Mouse (Mus musculus) embryonic facial prominence, embryonic 12.5 days (tissue): Measurements from ENCODE around the gene Zdhhc21. TPM values are rescaled to one million over a fixed set of nuclear protein-coding genes. Genes with fewer than 3 reads are reported as not detected.

ENCODE experiments used
- ATAC-seq: fragments of 200-750 bp; cut with Nextera tagmentation; 2 replicates; pipeline ENCODE4 v1.8.0; 2017; ENCODE audit not compliant: insufficient number of reproducible peaks, insufficient read depth, low FRiP score, low TSS enrichment
- H3K27ac ChIP-seq: fragments of 300-500 bp; sonication (generic); 2 replicates; pipeline ENCODE4 v1.5.1; 2016; ENCODE audit warnings: mild to moderate bottlenecking
- H3K27me3 ChIP-seq: fragments of 300-500 bp; sonication (generic); 2 replicates; pipeline ENCODE4 v1.6.1; 2016; ENCODE audit warnings: mild to moderate bottlenecking, moderate library complexity
- H3K36me3 ChIP-seq: fragments of 300-500 bp; sonication (generic); 2 replicates; pipeline ENCODE4 v1.6.1; 2016; ENCODE audit warnings: mild to moderate bottlenecking
- H3K4me1 ChIP-seq: fragments of 300-500 bp; sonication (generic); 2 replicates; pipeline ENCODE4 v1.6.1; 2016
- H3K4me2 ChIP-seq: fragments of 300-500 bp; sonication (generic); replicated peaks from 2 replicates; pipeline ENCODE4 v1.6.1; 2016; ENCODE audit warnings: mild to moderate bottlenecking, moderate library complexity
- H3K4me3 ChIP-seq: fragments of 300-500 bp; sonication (generic); 2 replicates; pipeline ENCODE4 v1.5.1; 2016; ENCODE audit warnings: mild to moderate bottlenecking
- H3K9ac ChIP-seq: fragments of 300-500 bp; sonication (generic); 2 replicates; pipeline ENCODE4 v1.6.1; 2016; ENCODE audit warnings: mild to moderate bottlenecking, moderate library complexity
- H3K9me3 ChIP-seq: fragments of 300-500 bp; sonication (generic); 2 replicates; pipeline ENCODE4 v1.6.1; 2016; ENCODE audit warnings: mild to moderate bottlenecking, moderate library complexity
- WGBS: fragments of 180-500 bp; shearing (Covaris S2); methylation state at CpG from one replicate; pipeline ENCODE4 v1.1.7; 2016; 5-methylcytosine and 5-hydroxymethylcytosine counted together
- polyA plus RNA-seq: library from polyadenylated mRNA; unstranded; fragments of >200 nt; fragmentation: Nextera tagmentation; extraction: Ambion mirVana; gene quantifications from 2 replicates; pipeline ENCODE4 v1.2.1, GENCODE M21; 2016

The Zdhhc21 gene
- polyA plus RNA-seq: 14.5 and 14.7 TPM in 2 replicates

GRCm38 (mm10) chr4:82859131-82860125 lies at the start of gene Zdhhc21:
TSS of gene Zdhhc21 (minus strand) at chr4:82859958.
- no peaks in the 10 kb centered on the region for H3K27me3 ChIP-seq
- H3K9me3 ChIP-seq: no peaks in the 10 kb centered on the region
- ATAC-seq: peak; percentile 89
- H3K27ac ChIP-seq: peak within 1 kb of the TSS; percentile 74
- H3K4me2 ChIP-seq: peak within 1 kb of the TSS; percentile 69
- H3K4me3 ChIP-seq: peak within 1 kb of the TSS; percentile 72
- H3K36me3 ChIP-seq: no peaks in the 10 kb centered on the region
- H3K4me1 ChIP-seq: peaks cover 4% of the 10 kb centered on the region
- 1% methylated on average over 82 of the region's 82 CpGs for WGBS
- peak within 1 kb of the TSS; percentile 72 for H3K9ac ChIP-seq

- H3K4me3 ChIP-seq: no peak overlapping the region
- H3K9ac ChIP-seq: no peak overlapping the region
- ATAC-seq: no peak
- no peaks in the 10 kb centered on the region for H3K9me3 ChIP-seq
- no peak overlapping the region for H3K4me2 ChIP-seq
- H3K36me3 ChIP-seq: peaks cover 2% of the 10 kb centered on the region
- no peaks in the 10 kb centered on the region for H3K27me3 ChIP-seq
- H3K4me1 ChIP-seq: peaks cover 16% of the 10 kb centered on the region
- WGBS: 90% methylated on average over 10 of the region's 10 CpGs
- H3K27ac ChIP-seq: no peak overlapping the region
Observed at GRCm38 (mm10) chr4:82895227-82895626, 35.5 kb upstream of the Zdhhc21 start.

GRCm38 (mm10) chr4:82892247-82892646 lies 32.5 kb upstream of the Zdhhc21 start:
- ATAC-seq: no peak
- H3K4me2 ChIP-seq: no peak overlapping the region
- H3K9me3 ChIP-seq: no peaks in the 10 kb centered on the region
- H3K36me3 ChIP-seq: no peaks in the 10 kb centered on the region
- no peak overlapping the region for H3K9ac ChIP-seq
- 66% methylated on average over 5 of the region's 5 CpGs for WGBS
- H3K27me3 ChIP-seq: no peaks in the 10 kb centered on the region
- H3K4me1 ChIP-seq: peaks cover 26% of the 10 kb centered on the region
- no peak overlapping the region for H3K4me3 ChIP-seq
- H3K27ac ChIP-seq: peak overlapping the region; percentile 91

GRCm38 (mm10) chr4:82891566-82891965 lies 31.8 kb upstream of the Zdhhc21 start:
- Histone ChIP-seq H3K36me3 (no peaks in the 10 kb centered on the region), H3K4me1 (peaks cover 26% of the 10 kb centered on the region), H3K9me3 (no peaks in the 10 kb centered on the region), H3K4me3 (no peak overlapping the region), H3K9ac (no peak overlapping the region), H3K27me3 (no peaks in the 10 kb centered on the region), H3K4me2 (no peak overlapping the region), H3K27ac (peak overlapping the region; percentile 91)
- ATAC-seq: no peak
- WGBS: 64% methylated on average over 2 of the region's 2 CpGs

GRCm38 (mm10) chr4:82891049-82891448 lies 31.3 kb upstream of the Zdhhc21 start:
- peak overlapping the region; percentile 11; the same call in 1 of the 2 replicates for H3K4me2 ChIP-seq
- 28% methylated on average over 7 of the region's 7 CpGs for WGBS
- no peak overlapping the region for H3K9ac ChIP-seq
- H3K9me3 ChIP-seq: no peaks in the 10 kb centered on the region
- H3K4me1 ChIP-seq: peaks cover 26% of the 10 kb centered on the region
- H3K27ac ChIP-seq: peak overlapping the region; percentile 91
- no peaks in the 10 kb centered on the region for H3K36me3 ChIP-seq
- H3K27me3 ChIP-seq: no peaks in the 10 kb centered on the region
- H3K4me3 ChIP-seq: no peak overlapping the region
- ATAC-seq: peak; percentile 79

- peaks cover 26% of the 10 kb centered on the region for H3K4me1 ChIP-seq
- 44% methylated on average over 4 of the region's 4 CpGs for WGBS
- peak overlapping the region; percentile 91 for H3K27ac ChIP-seq
- no peak overlapping the region for H3K4me3 ChIP-seq
- ATAC-seq: peak; percentile 24; the same call in 1 of the 2 replicates
- H3K9me3 ChIP-seq: no peaks in the 10 kb centered on the region
- peak overlapping the region; percentile 11; the same call in 1 of the 2 replicates for H3K4me2 ChIP-seq
- H3K36me3 ChIP-seq: no peaks in the 10 kb centered on the region
- no peaks in the 10 kb centered on the region for H3K27me3 ChIP-seq
- H3K9ac ChIP-seq: no peak overlapping the region
Observed at GRCm38 (mm10) chr4:82890585-82890984, 30.8 kb upstream of the Zdhhc21 start.

GRCm38 (mm10) chr4:82886148-82886547 lies 26.4 kb upstream of the Zdhhc21 start:
- Histone ChIP-seq H3K27me3 (no peaks in the 10 kb centered on the region), H3K9ac (no peak overlapping the region), H3K4me1 (peaks cover 26% of the 10 kb centered on the region), H3K4me2 (no peak overlapping the region), H3K9me3 (no peaks in the 10 kb centered on the region), H3K27ac (no peak overlapping the region), H3K36me3 (no peaks in the 10 kb centered on the region), H3K4me3 (no peak overlapping the region)
- ATAC-seq: no peak
- WGBS: 72% methylated on average over 2 of the region's 2 CpGs

GRCm38 (mm10) chr4:82885535-82885913 lies 25.8 kb upstream of the Zdhhc21 start:
- no peaks in the 10 kb centered on the region for H3K36me3 ChIP-seq
- no peaks in the 10 kb centered on the region for H3K9me3 ChIP-seq
- H3K27me3 ChIP-seq: no peaks in the 10 kb centered on the region
- no peak for ATAC-seq
- no peak overlapping the region for H3K9ac ChIP-seq
- H3K4me1 ChIP-seq: peaks cover 21% of the 10 kb centered on the region
- H3K4me3 ChIP-seq: no peak overlapping the region
- no peak overlapping the region for H3K4me2 ChIP-seq
- H3K27ac ChIP-seq: no peak overlapping the region
- 58% methylated on average over 1 of the region's 1 CpGs for WGBS

- Histone ChIP-seq H3K9me3 (no peaks in the 10 kb centered on the region), H3K36me3 (no peaks in the 10 kb centered on the region), H3K4me2 (no peak within 1 kb of the TSS), H3K4me1 (peaks cover 15% of the 10 kb centered on the region), H3K4me3 (no peak within 1 kb of the TSS), H3K27ac (no peak within 1 kb of the TSS; the same call in 1 of the 2 replicates), H3K27me3 (no peaks in the 10 kb centered on the region), H3K9ac (no peak within 1 kb of the TSS)
- ATAC-seq: no peak
- 56% methylated on average over 19 of the region's 19 CpGs for WGBS
Observed at GRCm38 (mm10) chr4:82884636-82885534, 25.1 kb upstream of the Zdhhc21 start, which contains the start of gene Cer1. TSS of gene Cer1 (minus strand) at chr4:82885148.

- Histone ChIP-seq H3K9ac (no peak overlapping the region), H3K4me3 (no peak overlapping the region), H3K9me3 (no peaks in the 10 kb centered on the region), H3K4me2 (no peak overlapping the region), H3K4me1 (peaks cover 9% of the 10 kb centered on the region), H3K27me3 (no peaks in the 10 kb centered on the region), H3K27ac (no peak overlapping the region), H3K36me3 (no peaks in the 10 kb centered on the region)
- ATAC-seq: no peak
- WGBS: 84% methylated on average over 9 of the region's 9 CpGs
Observed at GRCm38 (mm10) chr4:82882500-82882899, 22.7 kb upstream of the Zdhhc21 start.

- 80% methylated on average over 3 of the region's 3 CpGs for WGBS
- Histone ChIP-seq H3K27ac (no peak overlapping the region), H3K9me3 (no peaks in the 10 kb centered on the region), H3K9ac (no peak overlapping the region), H3K4me1 (peaks cover 9% of the 10 kb centered on the region), H3K27me3 (no peaks in the 10 kb centered on the region), H3K36me3 (no peaks in the 10 kb centered on the region), H3K4me3 (no peak overlapping the region), H3K4me2 (no peak overlapping the region)
- ATAC-seq: no peak
Observed at GRCm38 (mm10) chr4:82881366-82881765, 21.6 kb upstream of the Zdhhc21 start.
